Mouse (Mus musculus): ENCODE data around the gene Ddx39b. TPM values are rescaled to one million over a fixed set of nuclear protein-coding genes. Genes with fewer than 3 reads are reported as not detected.
A peak's percentile ranks its signal among the peaks of the same experiment; 100 is the strongest.
"Not testable (repeated sequence)": the region's sequence is repeated elsewhere in the genome, so short reads cannot be mapped to it uniquely, and the experiment has no call there.

Gene Ddx39b
- total RNA-seq, 2 experiments from 2014 or later: 234 to 244 TPM

DNA sequence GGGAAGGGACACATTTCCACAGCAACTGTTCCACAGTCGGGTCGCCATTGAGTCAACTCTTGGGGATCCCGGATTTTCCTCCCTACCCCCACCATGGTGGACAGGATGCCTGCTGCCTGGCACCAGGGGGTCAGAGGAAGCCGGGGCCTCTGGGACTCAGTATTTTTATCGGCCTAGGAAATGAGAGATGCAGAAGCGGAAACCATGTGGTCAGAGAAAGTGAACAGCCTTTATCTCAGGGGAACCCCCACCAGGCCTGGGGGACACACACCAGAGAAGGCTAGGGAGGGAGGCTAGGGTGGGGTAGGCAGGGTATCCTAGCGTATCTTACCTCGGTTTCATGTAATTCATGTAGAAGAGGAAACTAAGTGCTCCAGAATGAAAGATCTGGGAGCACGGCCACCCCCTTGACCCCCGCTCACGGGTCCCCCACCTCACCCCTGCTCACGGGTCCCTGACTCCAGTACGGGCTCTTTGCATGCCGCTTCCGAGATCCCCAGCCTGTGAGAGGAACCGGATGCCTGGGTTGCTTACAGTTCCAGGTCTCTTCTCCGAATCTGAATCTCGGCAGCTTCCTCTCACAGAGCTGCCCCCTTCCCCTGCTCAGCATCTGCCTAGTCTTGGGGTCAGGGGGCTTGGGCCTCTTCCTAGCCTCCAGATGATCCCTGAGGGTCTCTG, 22.9 kb upstream of the Ddx39b start:
- no peak for DNase-seq (ENCODE audit: low spot score in 2 of 2)

- no peak for DNase-seq (ENCODE audit: low spot score in 2 of 2)
Measured at GRCm38 (mm10) chr17:35219601-35220041, 21.9 kb upstream of the Ddx39b start.

GRCm38 (mm10) chr17:35220156-35220952, 21.2 kb upstream of the Ddx39b start, which contains the start of gene Gm16181:
Gm16181 (plus strand) TSS chr17:35220834.
- no peak for DNase-seq (ENCODE audit: low spot score in 2 of 2)

DNA sequence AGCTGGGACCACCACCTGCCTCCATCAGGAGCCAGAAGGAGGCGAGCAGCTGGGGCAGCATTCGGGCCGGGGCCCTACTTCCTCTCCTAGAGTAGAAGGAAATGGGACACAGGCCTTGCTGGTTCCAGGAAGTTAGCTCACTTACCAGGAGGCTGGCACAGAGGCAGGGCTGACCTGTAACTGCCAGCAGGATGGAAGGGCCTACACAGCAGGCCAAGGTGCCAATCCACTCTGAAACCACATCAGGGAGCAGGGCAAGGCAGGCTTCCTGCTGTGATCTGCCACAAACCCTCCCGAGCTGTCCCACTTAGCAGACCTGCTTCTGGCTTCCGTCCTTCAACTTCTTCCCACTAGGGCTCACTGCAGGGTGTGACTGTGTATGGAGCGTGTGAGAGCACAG, 19.2 kb upstream of the Ddx39b start:
- no peak for DNase-seq (ENCODE audit: low spot score in 2 of 2)

GRCm38 (mm10) chr17:35224641-35225040, 16.9 kb upstream of the Ddx39b start:
- no peak for DNase-seq (ENCODE audit: low spot score in 2 of 2)

DNA sequence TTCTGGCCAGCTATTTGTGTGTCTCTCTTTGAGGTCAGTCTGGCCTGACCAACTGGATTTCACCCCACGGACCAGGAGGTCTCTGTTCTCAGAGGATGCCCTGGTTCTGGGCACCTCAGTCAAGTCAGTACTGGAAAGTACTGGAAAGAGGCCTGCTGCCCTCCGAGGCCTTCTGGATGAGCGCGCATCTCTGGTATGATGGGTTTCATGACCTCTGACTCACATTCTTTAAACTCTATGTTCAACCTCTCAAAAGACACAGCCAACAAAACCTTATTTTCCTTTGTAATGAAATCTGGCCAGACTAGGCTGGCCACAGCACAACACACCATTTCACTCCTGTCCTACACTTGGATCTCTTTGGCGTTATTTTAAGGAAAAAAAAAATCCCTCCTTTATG, 16.1 kb upstream of the Ddx39b start:
- DNase-seq (ENCODE audit: low spot score in 2 of 2): no peak

DNA sequence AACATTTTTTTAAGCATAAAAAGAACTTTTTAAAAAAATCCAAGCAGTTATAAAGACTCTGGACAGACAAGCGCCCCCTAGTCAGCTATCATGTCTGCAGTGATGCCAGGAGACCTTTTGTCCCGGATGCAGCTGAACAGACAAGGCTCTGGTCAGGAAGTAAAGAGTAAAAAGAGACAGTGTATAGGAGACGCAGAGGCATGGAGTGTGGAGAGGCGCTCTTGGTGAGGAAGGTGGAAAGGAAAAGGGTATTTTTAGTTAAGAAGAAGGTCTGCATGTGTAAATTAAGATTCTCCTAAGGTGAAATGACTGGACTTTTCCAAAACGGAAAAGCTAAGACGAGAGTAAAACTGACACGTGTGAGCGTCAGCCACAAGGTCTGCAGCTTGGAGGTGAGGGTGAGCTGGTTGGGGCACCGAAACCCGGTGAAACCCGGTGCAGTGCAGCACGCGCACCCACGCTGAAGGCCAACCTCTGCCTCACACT, 14.9 kb upstream of the Ddx39b start:
- no peak for DNase-seq (ENCODE audit: low spot score in 2 of 2)

- DNase-seq (ENCODE audit: low spot score in 2 of 2): no peak
Measured at GRCm38 (mm10) chr17:35231022-35231421, 10.5 kb upstream of the Ddx39b start.

GRCm38 (mm10) chr17:35232043-35232442, 9.5 kb upstream of the Ddx39b start:
- DNase-seq (ENCODE audit: low spot score in 2 of 2): peak; percentile 83 to 86

DNA sequence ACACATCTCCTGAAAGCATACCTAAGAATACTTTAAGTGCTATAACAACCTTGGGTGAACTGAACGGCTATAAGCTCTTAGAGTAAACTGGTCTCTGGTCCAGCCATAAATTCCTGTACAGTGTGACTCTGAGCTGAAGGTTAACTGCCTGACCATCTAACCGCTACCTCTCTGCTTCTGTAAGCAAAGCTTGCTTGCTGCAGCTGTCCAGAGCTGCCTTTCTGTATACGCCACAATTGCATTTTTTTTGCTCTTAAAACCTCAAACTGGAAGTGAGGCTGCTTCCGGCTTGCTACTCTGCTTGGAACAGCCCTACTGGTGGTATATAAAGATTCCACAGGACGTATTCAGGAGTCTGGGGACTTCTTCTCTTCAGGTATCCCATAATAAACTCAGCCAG, 8.9 kb upstream of the Ddx39b start:
- no peak for DNase-seq (ENCODE audit: low spot score in 2 of 2)

- DNase-seq (ENCODE audit: low spot score in 2 of 2): no peak
Measured at GRCm38 (mm10) chr17:35233114-35233980, 8.2 kb upstream of the Ddx39b start, which contains the start of gene Atp6v1g2. Atp6v1g2 (plus strand) TSS chr17:35233660.

GRCm38 (mm10) chr17:35234090-35234489, 7.5 kb upstream of the Ddx39b start:
- not testable (repeated sequence) for DNase-seq (ENCODE audit: low spot score in 2 of 2)

GRCm38 (mm10) chr17:35234903-35235302, 6.6 kb upstream of the Ddx39b start:
- DNase-seq (ENCODE audit: low spot score in 2 of 2): no peak

- DNase-seq (ENCODE audit: low spot score in 2 of 2): peak; percentile 88 to 96
Measured at GRCm38 (mm10) chr17:35235614-35236389, 5.7 kb upstream of the Ddx39b start, which contains the start of gene Nfkbil1. Nfkbil1 (minus strand) TSS chr17:35235792.

GRCm38 (mm10) chr17:35236390-35236746, 5.2 kb upstream of the Ddx39b start:
- DNase-seq (ENCODE audit: low spot score in 2 of 2): peak; percentile 99 to 100

DNA sequence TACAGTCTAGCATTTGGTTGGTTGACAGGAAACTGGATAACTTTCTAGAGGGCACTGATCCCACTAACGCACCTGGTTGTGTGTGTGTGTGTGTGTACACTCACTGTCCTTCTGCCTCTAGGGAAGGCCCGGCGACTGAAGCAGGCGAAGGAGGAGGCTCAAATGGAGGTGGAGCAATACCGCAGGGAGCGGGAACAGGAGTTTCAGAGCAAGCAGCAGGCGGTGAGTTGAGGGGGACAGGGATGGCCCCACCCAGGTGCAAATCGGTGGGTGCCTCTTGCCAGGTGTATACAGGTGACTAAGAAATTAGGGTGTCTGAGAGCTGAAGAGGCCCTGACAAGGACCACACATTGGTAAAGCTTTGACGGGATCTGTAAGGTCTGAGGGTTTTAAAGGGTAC, 4.5 kb upstream of the Ddx39b start:
- DNase-seq (ENCODE audit: low spot score in 2 of 2): no peak

GRCm38 (mm10) chr17:35237504-35237903, 4.0 kb upstream of the Ddx39b start:
- DNase-seq (ENCODE audit: low spot score in 2 of 2): no peak

DNA sequence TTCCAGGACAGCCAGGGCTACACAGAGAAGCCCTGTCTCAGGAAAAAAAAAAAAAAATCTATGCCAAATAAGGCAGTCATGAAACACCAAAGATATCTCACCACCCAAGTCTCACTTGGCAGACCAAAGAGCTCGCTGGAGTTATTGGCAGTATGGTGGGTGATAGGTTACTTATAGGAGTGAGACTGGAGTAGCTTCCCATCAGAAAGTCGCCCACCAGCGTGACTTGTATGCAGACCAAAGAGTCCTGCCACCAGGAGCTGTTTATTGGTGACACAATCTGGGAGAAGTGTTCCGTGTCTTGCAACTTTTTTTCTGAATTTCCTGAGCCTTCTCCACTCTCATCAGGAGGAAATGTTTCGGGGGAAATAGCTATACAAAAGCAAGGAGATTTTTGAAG, 1.8 kb upstream of the Ddx39b start:
- no peak for DNase-seq (ENCODE audit: low spot score in 2 of 2)

DNA sequence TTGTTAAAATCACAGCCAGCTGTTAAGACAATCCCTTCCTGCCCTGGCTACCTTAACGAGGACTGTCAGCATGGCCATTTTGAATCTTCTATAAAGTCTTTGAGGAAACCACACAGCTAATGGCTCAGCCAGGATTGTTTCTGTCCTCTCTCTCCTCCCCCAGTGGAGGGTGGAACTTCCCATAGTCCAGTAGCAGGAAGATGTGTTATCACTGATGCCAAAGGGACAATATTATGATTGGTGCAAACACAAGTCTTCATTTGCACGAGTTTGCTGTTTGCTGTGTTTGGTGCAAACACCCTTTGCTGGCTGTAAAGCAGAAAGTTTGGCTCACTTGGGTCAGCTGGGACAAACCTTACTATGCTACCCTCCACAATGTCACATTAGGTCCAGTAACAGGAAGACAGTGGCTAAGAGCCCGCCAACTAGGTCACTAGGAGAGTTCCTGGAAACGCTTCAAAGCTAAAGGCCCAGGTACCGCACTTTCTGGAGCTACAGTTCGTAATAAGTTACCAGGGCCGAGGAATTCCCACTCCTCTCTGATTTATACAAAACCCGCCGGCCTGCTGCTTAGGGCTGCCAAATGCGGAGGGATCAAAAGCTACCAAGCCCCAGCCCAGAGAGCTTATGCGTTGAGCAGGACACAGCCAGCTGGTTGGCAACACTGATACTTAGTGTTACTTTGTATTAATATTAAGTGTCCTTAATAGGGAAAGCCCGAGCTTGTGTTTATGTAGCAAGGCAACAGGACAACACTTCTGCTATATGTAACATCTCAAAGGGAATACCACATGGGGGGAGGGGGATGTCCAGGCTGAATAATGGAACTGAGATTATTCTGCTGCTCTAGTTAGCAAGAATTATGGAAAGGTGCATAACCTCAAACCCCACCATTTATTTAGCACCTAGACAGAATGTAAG, 902 bp upstream of the Ddx39b start:
- peak in 1 of 2 experiments; percentile 50 for DNase-seq (ENCODE audit: low spot score in 2 of 2)
